In the genomic region with DNA sequence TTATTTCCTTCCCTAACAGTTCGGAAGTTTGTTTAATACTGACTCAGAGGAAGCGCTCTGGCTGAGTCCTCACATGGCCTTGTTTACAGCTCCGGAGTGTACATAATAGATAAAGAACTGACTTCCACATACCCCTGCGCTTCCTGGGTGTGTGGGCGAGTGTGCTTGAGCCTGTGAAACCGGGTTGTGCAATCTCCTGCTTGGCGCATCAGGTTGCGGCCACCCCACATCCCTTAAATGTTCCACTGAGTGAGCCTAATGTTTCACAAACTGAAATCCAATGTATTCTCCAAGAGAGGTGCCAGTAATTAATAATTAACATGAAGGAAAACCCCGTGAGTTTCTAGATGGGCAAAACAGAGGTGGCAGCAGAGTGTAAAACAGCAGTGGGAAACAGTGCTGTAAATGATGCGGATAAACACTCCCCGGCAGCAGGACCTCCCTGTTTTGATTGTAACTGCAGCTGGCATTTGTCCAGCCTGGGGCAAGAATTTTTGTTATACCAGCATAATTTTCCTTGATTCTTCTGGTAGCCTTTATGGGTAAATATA, we compare ENCODE assay signal across 8 mouse cellular contexts.
DNase-seq lines count a peak whose midpoint lies in the region; ATAC-seq and TF ChIP-seq lines count a peak whose summit lies in the region.

No protein-coding gene starts in this region.

- in situ Hi-C loops in Patski (cut with MboI; ENCODE audit: low pct_unique_long_range_greater_than_20kb): loop anchor here (25.0 kb wide), 1 partner anchor 549 kb away; no protein-coding TSS in a partner anchor

- H3K4me3 ChIP-seq in heart, embryonic 12.5 days: no peak overlapping the region
- no peak overlapping the region for H3K4me3 ChIP-seq in intestine, embryonic 16.5 days (ENCODE audit: low read length)
- no peak overlapping the region for H3K4me3 ChIP-seq in liver, postnatal 0 days (ENCODE audit: low read depth, low read length)

- TF ChIP-seq EP300 in liver, postnatal 0 days (IDR thresholded peaks at IDR 0.05; ENCODE audit: low read depth): peak; percentile 73

- no peak overlapping the region for H3K4me2 ChIP-seq in heart, embryonic 12.5 days
- no peak overlapping the region for H3K4me2 ChIP-seq in intestine, embryonic 16.5 days (ENCODE audit: low read depth, low read length)
- peak overlapping the region; percentile 44 for H3K4me2 ChIP-seq in liver, postnatal 0 days (ENCODE audit: low read depth, low read length)

- ATAC-seq in heart, embryonic 12.5 days (ENCODE audit: insufficient number of reproducible peaks, low FRiP score): no peak
- ATAC-seq in Patski: peak; percentile 98
- peak; percentile 82 for ATAC-seq in intestine, embryonic 16.5 days
- peak; percentile 98 for ATAC-seq in liver, postnatal 0 days

- no peak overlapping the region for H3K9ac ChIP-seq in heart, embryonic 12.5 days
- no peak overlapping the region for H3K9ac ChIP-seq in intestine, embryonic 16.5 days (ENCODE audit: low read depth, low read length)
- H3K9ac ChIP-seq in liver, postnatal 0 days (replicated peaks): no peak overlapping the region

- peaks cover 7% of the 10 kb centered on the region; the same call in 1 of the 2 replicates for H3K4me1 ChIP-seq in heart, embryonic 12.5 days (replicated peaks)
- H3K4me1 ChIP-seq in intestine, embryonic 16.5 days (ENCODE audit: control insufficient read depth, insufficient read depth, low read length): 0 out of 2 replicates have a peak, but pooled peaks cover 7% of the 10 kb centered on the region
- H3K4me1 ChIP-seq in liver, postnatal 0 days (ENCODE audit: insufficient read depth): peaks cover 13% of the 10 kb centered on the region

- no peak for TF ChIP-seq CTCF in Patski (IDR thresholded peaks at IDR 0.05)
- no peak for TF ChIP-seq CTCF in liver, postnatal 0 days (IDR thresholded peaks at IDR 0.05; ENCODE audit: low read depth)

- DNase-seq in heart, adult 8-10 months (ENCODE audit: low spot score): peak; percentile 53
- peak; percentile 92 for DNase-seq in Patski (ENCODE audit: low read depth, low spot score)
- DNase-seq in liver, postnatal 0 days: peak; percentile 70
- peak; percentile 5 for DNase-seq in telencephalon, adult 2 months (ENCODE audit: low read depth, low spot score)
- no peak for DNase-seq in cerebellum, adult 18-20 months
- no peak for DNase-seq in thymus, postnatal 25 days

- no peak overlapping the region; the same call in 1 of the 2 replicates for H3K27ac ChIP-seq in heart, embryonic 12.5 days (ENCODE audit: poor library complexity, severe bottlenecking)
- no peak overlapping the region for H3K27ac ChIP-seq in intestine, embryonic 16.5 days (ENCODE audit: low read length)
- H3K27ac ChIP-seq in liver, postnatal 0 days (ENCODE audit: low read depth): peak overlapping the region; percentile 49

- no peaks in the 10 kb centered on the region for H3K36me3 ChIP-seq in heart, embryonic 12.5 days
- no peaks in the 10 kb centered on the region for H3K36me3 ChIP-seq in intestine, embryonic 16.5 days (ENCODE audit: control insufficient read depth, insufficient read depth, low read length)
- no peaks in the 10 kb centered on the region for H3K36me3 ChIP-seq in liver, postnatal 0 days (replicated peaks; ENCODE audit: insufficient read depth, low read length)

- H3K9me3 ChIP-seq in heart, embryonic 12.5 days (replicated peaks): 0 out of 2 replicates have a peak, but pooled peaks cover 4% of the 10 kb centered on the region
- H3K9me3 ChIP-seq in intestine, embryonic 16.5 days (ENCODE audit: control insufficient read depth, low read length): no peaks in the 10 kb centered on the region
- no peaks in the 10 kb centered on the region for H3K9me3 ChIP-seq in liver, postnatal 0 days (ENCODE audit: low read length)

- POLR2A ChIA-PET in Patski (lab: Charles Lee): no interaction called here

- no peaks in the 10 kb centered on the region for H3K27me3 ChIP-seq in heart, embryonic 12.5 days (replicated peaks)
- no peaks in the 10 kb centered on the region for H3K27me3 ChIP-seq in Patski
- no peaks in the 10 kb centered on the region for H3K27me3 ChIP-seq in intestine, embryonic 16.5 days (replicated peaks; ENCODE audit: control insufficient read depth, insufficient read depth, low read length)
- no peaks in the 10 kb centered on the region for H3K27me3 ChIP-seq in liver, postnatal 0 days (ENCODE audit: insufficient read depth, low read length)

- 40% methylated on average over 11 of the region's 11 CpGs for WGBS in heart, embryonic 12.5 days
- 15% methylated on average over 11 of the region's 11 CpGs for WGBS in intestine, embryonic 16.5 days
- 9% methylated on average over 11 of the region's 11 CpGs for WGBS in liver, postnatal 0 days (ENCODE audit: insufficient replicate concordance)

- CTCF ChIA-PET in Patski (lab: Charles Lee): interaction anchor here (1.0 to 1.2 kb wide), 2 partner anchors 11 to 58 kb away, joined by 3 read pairs; no protein-coding TSS in a partner anchor

Comparison
In these comparisons a context has a peak if more than half of its experiments do, and no peak if none do; other contexts are left out.
1. DNase-seq: peak in heart, adult 8-10 months (single experiment), Patski (single experiment), liver, postnatal 0 days (single experiment) and telencephalon, adult 2 months (single experiment); none in cerebellum, adult 18-20 months (0 of 2) and thymus, postnatal 25 days (single experiment).